Mouse (Mus musculus): ENCODE data around the gene Tbc1d21. TPM values are rescaled to one million over a fixed set of nuclear protein-coding genes. Genes with fewer than 3 reads are reported as not detected.

Tbc1d21 gene
- not detected in 2 replicates for polyA plus RNA-seq (2012; ENCODE audit: insufficient read depth, insufficient read length, low replicate concordance, missing spikeins)

- H3K27ac ChIP-seq (ENCODE audit: insufficient read depth, low read depth, low read length): no peak within 1 kb of the TSS
- TF ChIP-seq CTCF (IDR thresholded peaks at IDR 0.05; ENCODE audit: insufficient read depth, low read depth, low read length): no peak
- TF ChIP-seq POLR2A (IDR thresholded peaks at IDR 0.05; ENCODE audit: insufficient read depth, low read depth, low read length): no peak
- peaks cover 24% of the 10 kb centered on the region for H3K4me1 ChIP-seq (ENCODE audit: control insufficient read depth, insufficient read depth, low read length)
- no peak within 1 kb of the TSS for H3K4me3 ChIP-seq (ENCODE audit: insufficient read depth, low read depth, low read length)
- WGBS: 97% methylated on average over 1 of the region's 1 CpGs
Measured at GRCm38 (mm10) chr9:58370355-58370754, at the start of gene Tbc1d21. Tbc1d21 (minus strand) TSS chr9:58370455.

GRCm38 (mm10) chr9:58411556-58411955 lies 41.3 kb upstream of the Tbc1d21 start:
- Histone ChIP-seq H3K4me1 (ENCODE audit: control insufficient read depth, insufficient read depth, low read length) (peaks cover 12% of the 10 kb centered on the region), H3K4me3 (ENCODE audit: insufficient read depth, low read depth, low read length) (no peak overlapping the region), H3K27ac (ENCODE audit: insufficient read depth, low read depth, low read length) (no peak overlapping the region)
- WGBS: 70% methylated on average over 9 of the region's 9 CpGs
- TF ChIP-seq CTCF (IDR thresholded peaks at IDR 0.05; ENCODE audit: insufficient read depth, low read depth, low read length) (no peak), POLR2A (IDR thresholded peaks at IDR 0.05; ENCODE audit: insufficient read depth, low read depth, low read length) (no peak)

- peaks cover 12% of the 10 kb centered on the region for H3K4me1 ChIP-seq (ENCODE audit: control insufficient read depth, insufficient read depth, low read length)
- TF ChIP-seq CTCF (IDR thresholded peaks at IDR 0.05; ENCODE audit: insufficient read depth, low read depth, low read length) (no peak), POLR2A (IDR thresholded peaks at IDR 0.05; ENCODE audit: insufficient read depth, low read depth, low read length) (no peak)
Measured at GRCm38 (mm10) chr9:58410057-58410735, 39.9 kb upstream of the Tbc1d21 start.

GRCm38 (mm10) chr9:58409247-58409646 lies 39.0 kb upstream of the Tbc1d21 start:
- Histone ChIP-seq H3K4me1 (ENCODE audit: control insufficient read depth, insufficient read depth, low read length) (peaks cover 12% of the 10 kb centered on the region), H3K4me3 (ENCODE audit: insufficient read depth, low read depth, low read length) (no peak overlapping the region), H3K27ac (ENCODE audit: insufficient read depth, low read depth, low read length) (no peak overlapping the region)
- TF ChIP-seq CTCF (IDR thresholded peaks at IDR 0.05; ENCODE audit: insufficient read depth, low read depth, low read length) (no peak), POLR2A (IDR thresholded peaks at IDR 0.05; ENCODE audit: insufficient read depth, low read depth, low read length) (no peak)
- WGBS: 45% methylated on average over 2 of the region's 2 CpGs

More at GRCm38 (mm10) chr9:58410057-58410735, 39.9 kb upstream of the Tbc1d21 start:
- no peak overlapping the region for H3K27ac ChIP-seq (ENCODE audit: insufficient read depth, low read depth, low read length)
- no peak overlapping the region for H3K4me3 ChIP-seq (ENCODE audit: insufficient read depth, low read depth, low read length)
- WGBS: 66% methylated on average over 4 of the region's 4 CpGs

- TF ChIP-seq POLR2A (IDR thresholded peaks at IDR 0.05; ENCODE audit: insufficient read depth, low read depth, low read length) (no peak), CTCF (IDR thresholded peaks at IDR 0.05; ENCODE audit: insufficient read depth, low read depth, low read length) (no peak)
- Histone ChIP-seq H3K4me1 (ENCODE audit: control insufficient read depth, insufficient read depth, low read length) (peaks cover 6% of the 10 kb centered on the region), H3K4me3 (ENCODE audit: insufficient read depth, low read depth, low read length) (no peak overlapping the region), H3K27ac (ENCODE audit: insufficient read depth, low read depth, low read length) (no peak overlapping the region)
- 53% methylated on average over 4 of the region's 4 CpGs for WGBS
Measured at GRCm38 (mm10) chr9:58404412-58404811, 34.2 kb upstream of the Tbc1d21 start.

- H3K4me1 ChIP-seq (ENCODE audit: control insufficient read depth, insufficient read depth, low read length): 0 out of 2 replicates have a peak, but pooled peaks cover 5% of the 10 kb centered on the region
- 75% methylated on average over 6 of the region's 6 CpGs for whole genome bisulfite sequencing
- H3K4me3 ChIP-seq (ENCODE audit: insufficient read depth, low read depth, low read length): no peak overlapping the region
- no peak for TF ChIP-seq CTCF (IDR thresholded peaks at IDR 0.05; ENCODE audit: insufficient read depth, low read depth, low read length)
- TF ChIP-seq POLR2A (IDR thresholded peaks at IDR 0.05; ENCODE audit: insufficient read depth, low read depth, low read length): no peak
- no peak overlapping the region for H3K27ac ChIP-seq (ENCODE audit: insufficient read depth, low read depth, low read length)
Measured at GRCm38 (mm10) chr9:58401371-58402082, 31.3 kb upstream of the Tbc1d21 start.

GRCm38 (mm10) chr9:58399609-58400008 lies 29.4 kb upstream of the Tbc1d21 start:
- Histone ChIP-seq H3K4me3 (ENCODE audit: insufficient read depth, low read depth, low read length) (no peak overlapping the region), H3K27ac (ENCODE audit: insufficient read depth, low read depth, low read length) (no peak overlapping the region), H3K4me1 (ENCODE audit: control insufficient read depth, insufficient read depth, low read length) (0 out of 2 replicates have a peak, but pooled peaks cover 5% of the 10 kb centered on the region)
- TF ChIP-seq CTCF (IDR thresholded peaks at IDR 0.05; ENCODE audit: insufficient read depth, low read depth, low read length): no peak
- TF ChIP-seq POLR2A (IDR thresholded peaks at IDR 0.05; ENCODE audit: insufficient read depth, low read depth, low read length): no peak
- 44% methylated on average over 5 of the region's 5 CpGs for WGBS

GRCm38 (mm10) chr9:58394605-58395004 lies 24.4 kb upstream of the Tbc1d21 start:
- no peak for TF ChIP-seq CTCF (IDR thresholded peaks at IDR 0.05; ENCODE audit: insufficient read depth, low read depth, low read length)
- no peak for TF ChIP-seq POLR2A (IDR thresholded peaks at IDR 0.05; ENCODE audit: insufficient read depth, low read depth, low read length)
- Histone ChIP-seq H3K4me1 (ENCODE audit: control insufficient read depth, insufficient read depth, low read length) (peaks cover under 1% of the 10 kb centered on the region), H3K27ac (ENCODE audit: insufficient read depth, low read depth, low read length) (no peak overlapping the region), H3K4me3 (ENCODE audit: insufficient read depth, low read depth, low read length) (no peak overlapping the region)
- 88% methylated on average over 8 of the region's 8 CpGs for WGBS

- WGBS: 76% methylated on average over 1 of the region's 1 CpGs
- no peak overlapping the region for H3K4me3 ChIP-seq (ENCODE audit: insufficient read depth, low read depth, low read length)
Measured at GRCm38 (mm10) chr9:58393875-58394274, 23.6 kb upstream of the Tbc1d21 start.

More at GRCm38 (mm10) chr9:58393875-58394274, 23.6 kb upstream of the Tbc1d21 start:
- TF ChIP-seq CTCF (IDR thresholded peaks at IDR 0.05; ENCODE audit: insufficient read depth, low read depth, low read length) (no peak), POLR2A (IDR thresholded peaks at IDR 0.05; ENCODE audit: insufficient read depth, low read depth, low read length) (no peak)
- Histone ChIP-seq H3K27ac (ENCODE audit: insufficient read depth, low read depth, low read length) (no peak overlapping the region), H3K4me1 (ENCODE audit: control insufficient read depth, insufficient read depth, low read length) (peaks cover 8% of the 10 kb centered on the region)
